Mouse (Mus musculus) liver, postnatal 0 days (tissue): Measurements from ENCODE around the gene Hoxd3. TPM values are rescaled to one million over a fixed set of nuclear protein-coding genes. Genes with fewer than 3 reads are reported as not detected.
A peak's percentile ranks its signal among the peaks of the same experiment; 100 is the strongest.

Experiments
- ATAC-seq: fragments of 200-750 bp; cut with Nextera tagmentation; 2 replicates; pipeline ENCODE4 v1.8.0; 2017; ENCODE audit warnings: mild to moderate bottlenecking, moderate library complexity
- DNase-seq: peaks from one replicate; pipeline ENCODE4 v3.0.0-alpha.2; 2016
- H3K27ac ChIP-seq: fragments of 300-500 bp; sonication (generic); 2 replicates; pipeline ENCODE4 v1.5.1; 2014; ENCODE audit warnings: antibody characterized with exemption, moderate library complexity, mild to moderate bottlenecking, low read depth
- H3K27me3 ChIP-seq: fragments of 300-500 bp; sonication (generic); 2 replicates; pipeline ENCODE4 v1.6.1; 2014; ENCODE audit warnings: low read length, control low read depth, mixed read lengths; ENCODE audit not compliant: insufficient read depth
- H3K36me3 ChIP-seq: fragments of 300-500 bp; sonication (generic); replicated peaks from 2 replicates; pipeline ENCODE4 v1.6.1; 2014; ENCODE audit warnings: mild to moderate bottlenecking, control low read depth, low read length, moderate library complexity, mixed read lengths; ENCODE audit not compliant: insufficient read depth
- H3K4me1 ChIP-seq: fragments of 300-500 bp; sonication (generic); 2 replicates; pipeline ENCODE4 v1.6.1; 2014; ENCODE audit warnings: antibody characterized with exemption, mild to moderate bottlenecking, control low read depth; ENCODE audit not compliant: insufficient read depth
- H3K4me2 ChIP-seq: fragments of 300-500 bp; sonication (generic); 2 replicates; pipeline ENCODE4 v1.6.1; 2014; ENCODE audit warnings: low read depth, mild to moderate bottlenecking, low read length, moderate library complexity, mixed read lengths
- H3K4me3 ChIP-seq: fragments of 300-500 bp; sonication (generic); 2 replicates; pipeline ENCODE4 v1.5.1; 2014; ENCODE audit warnings: low read depth, low read length
- H3K9ac ChIP-seq: fragments of 300-500 bp; sonication (generic); replicated peaks from 2 replicates; pipeline ENCODE4 v1.6.1; 2014; ENCODE audit warnings: mild to moderate bottlenecking, moderate library complexity
- H3K9me3 ChIP-seq: fragments of 300-500 bp; sonication (generic); 2 replicates; pipeline ENCODE4 v1.6.1; 2016; ENCODE audit warnings: mild to moderate bottlenecking, control low read depth, low read length, mixed read lengths
- CTCF ChIP-seq: sonication (generic); IDR thresholded peaks from 2 replicates; pipeline ENCODE4 v1.5.1; 2016; ENCODE audit warnings: antibody characterized with exemption, low read depth
- EP300 ChIP-seq: IDR thresholded peaks from 2 replicates; pipeline ENCODE4 v1.6.1; 2016; ENCODE audit warnings: antibody characterized with exemption, low read depth, mild to moderate bottlenecking
- WGBS: fragments of 180-500 bp; shearing (Covaris S2); extraction: QIAGEN DNeasy Blood & Tissue Kit; methylation state at CpG from one replicate; pipeline ENCODE4 v1.1.7; 2014; ENCODE audit not compliant: insufficient replicate concordance; 5-methylcytosine and 5-hydroxymethylcytosine counted together
- polyA plus RNA-seq: library from polyadenylated mRNA; unstranded; fragments of >200 nt; fragmentation: Nextera tagmentation; extraction: Ambion mirVana; gene quantifications from 2 replicates; pipeline ENCODE4 v1.2.1, GENCODE M21; 2015

Gene Hoxd3
- polyA plus RNA-seq, 1 experiment from 2014 or later, result not detected

GRCm38 (mm10) chr2:74700546-74701112 lies 11.1 kb upstream of the Hoxd3 start:
- Histone ChIP-seq H3K36me3 (no peaks in the 10 kb centered on the region), H3K4me2 (no peak overlapping the region), H3K27ac (no peak overlapping the region), H3K4me1 (peaks cover 16% of the 10 kb centered on the region), H3K27me3 (peaks cover 94% of the 10 kb centered on the region), H3K4me3 (no peak overlapping the region), H3K9ac (no peak overlapping the region), H3K9me3 (no peaks in the 10 kb centered on the region)
- ATAC-seq (no peak), DNase-seq (no peak)
- 12% methylated on average over 22 of the region's 22 CpGs for WGBS
- no peak for TF ChIP-seq EP300

GRCm38 (mm10) chr2:74701949-74702819 lies 9.5 kb upstream of the Hoxd3 start:
- WGBS, result 14% methylated on average over 17 of the region's 17 CpGs
- Histone ChIP-seq H3K4me2 (no peak overlapping the region), H3K4me1 (peaks cover 17% of the 10 kb centered on the region), H3K9me3 (no peaks in the 10 kb centered on the region), H3K36me3 (no peaks in the 10 kb centered on the region), H3K27ac (no peak overlapping the region), H3K4me3 (no peak overlapping the region), H3K27me3 (peaks cover 94% of the 10 kb centered on the region), H3K9ac (no peak overlapping the region)
- no peak for ATAC-seq
- TF ChIP-seq CTCF (peak; percentile 87), EP300 (no peak)
- DNase-seq, result peak; percentile 75

DNA sequence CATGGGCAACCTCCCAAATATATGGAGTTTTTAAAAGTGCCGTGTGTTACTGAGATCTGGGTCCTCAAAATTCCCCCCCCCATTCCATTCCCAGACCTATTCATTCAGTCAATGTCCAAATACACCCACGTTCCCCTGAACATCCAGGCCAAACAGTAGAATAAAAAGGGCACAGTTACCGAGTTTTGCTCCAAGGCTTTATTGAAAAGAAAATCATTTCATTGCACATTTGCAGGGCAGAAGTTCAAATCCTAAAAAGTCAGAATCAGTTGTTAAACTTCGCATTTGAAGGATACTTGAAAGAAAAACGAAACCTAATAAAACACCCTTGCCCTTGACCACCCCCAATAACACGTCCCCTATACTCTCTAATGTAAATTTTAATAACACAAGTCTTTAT lies 8.9 kb upstream of the Hoxd3 start:
- H3K27me3 ChIP-seq, result peaks cover 94% of the 10 kb centered on the region
- no peaks in the 10 kb centered on the region for H3K9me3 ChIP-seq
- no peak overlapping the region for H3K4me2 ChIP-seq
- no peak overlapping the region for H3K9ac ChIP-seq
- TF ChIP-seq EP300 (no peak), CTCF (no peak)
- DNase-seq (no peak), ATAC-seq (no peak)
- peaks cover 14% of the 10 kb centered on the region for H3K4me1 ChIP-seq
- 24% methylated on average over 6 of the region's 6 CpGs for WGBS
- H3K4me3 ChIP-seq, result no peak overlapping the region
- no peaks in the 10 kb centered on the region for H3K36me3 ChIP-seq
- H3K27ac ChIP-seq, result no peak overlapping the region

GRCm38 (mm10) chr2:74703317-74703716 lies 8.4 kb upstream of the Hoxd3 start:
- peaks cover 94% of the 10 kb centered on the region for H3K27me3 ChIP-seq
- 19% methylated on average over 10 of the region's 10 CpGs for WGBS
- H3K27ac ChIP-seq, result no peak overlapping the region
- H3K9me3 ChIP-seq, result no peaks in the 10 kb centered on the region
- H3K36me3 ChIP-seq, result no peaks in the 10 kb centered on the region
- ATAC-seq, result no peak
- H3K4me2 ChIP-seq, result no peak overlapping the region
- no peak overlapping the region for H3K9ac ChIP-seq
- TF ChIP-seq EP300, result no peak
- no peak for TF ChIP-seq CTCF
- DNase-seq, result no peak
- no peak overlapping the region for H3K4me3 ChIP-seq
- H3K4me1 ChIP-seq, result peaks cover 9% of the 10 kb centered on the region; the same call in 1 of the 2 replicates

DNA sequence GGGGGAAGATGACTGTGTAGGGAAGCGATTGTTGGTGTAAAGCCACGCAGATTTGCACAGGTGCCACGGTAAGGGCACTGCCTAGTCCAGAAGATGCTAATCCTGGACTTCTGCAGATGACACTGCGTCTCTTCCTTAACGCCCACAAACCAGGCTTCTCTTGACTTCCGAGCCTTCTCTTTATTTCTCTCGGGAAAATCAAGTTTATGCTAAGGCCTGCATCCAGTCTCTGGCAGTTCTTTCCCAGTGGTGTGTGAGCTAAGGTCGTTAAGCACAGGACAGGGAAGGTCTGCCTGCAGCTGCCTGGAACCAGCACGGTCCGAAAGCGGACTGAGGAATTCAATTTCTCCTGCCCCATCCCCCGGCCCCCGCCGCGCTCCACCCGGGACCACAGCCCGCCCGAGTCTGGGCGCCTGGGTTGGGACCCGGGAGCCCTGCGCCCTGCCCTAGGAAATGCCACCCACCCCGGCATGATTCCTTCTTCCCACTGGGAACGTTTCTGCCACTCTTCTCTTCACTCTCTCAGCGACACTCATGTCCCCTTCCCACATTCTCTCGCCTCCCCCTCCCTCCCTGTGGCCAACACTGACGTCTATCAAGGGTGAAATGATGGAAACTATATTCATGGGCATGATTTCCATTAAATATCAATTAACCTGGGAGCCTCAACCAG lies 7.9 kb upstream of the Hoxd3 start:
- Histone ChIP-seq H3K9me3 (no peaks in the 10 kb centered on the region), H3K9ac (no peak overlapping the region), H3K4me2 (no peak overlapping the region), H3K4me3 (no peak overlapping the region), H3K27ac (no peak overlapping the region), H3K4me1 (peaks cover 6% of the 10 kb centered on the region; the same call in 1 of the 2 replicates), H3K27me3 (peaks cover 94% of the 10 kb centered on the region), H3K36me3 (no peaks in the 10 kb centered on the region)
- DNase-seq (no peak), ATAC-seq (no peak)
- 6% methylated on average over 26 of the region's 26 CpGs for WGBS
- no peak for TF ChIP-seq EP300
- no peak for TF ChIP-seq CTCF

- WGBS, result 2% methylated on average over 37 of the region's 52 CpGs
- peak within 1 kb of the TSS; percentile 62 for H3K4me2 ChIP-seq
- H3K9ac ChIP-seq, result no peak within 1 kb of the TSS
- peaks cover 6% of the 10 kb centered on the region; the same call in 1 of the 2 replicates for H3K4me1 ChIP-seq
- TF ChIP-seq EP300 (no peak), CTCF (no peak)
- H3K36me3 ChIP-seq, result no peaks in the 10 kb centered on the region
- ATAC-seq, result no peak
- H3K27ac ChIP-seq, result no peak within 1 kb of the TSS
- peak within 1 kb of the TSS; percentile 37 for H3K4me3 ChIP-seq
- no peak for DNase-seq
- peaks cover 94% of the 10 kb centered on the region for H3K27me3 ChIP-seq
- H3K9me3 ChIP-seq, result no peaks in the 10 kb centered on the region
Measured at GRCm38 (mm10) chr2:74704393-74704998, 7.2 kb upstream of the Hoxd3 start, which contains the start of gene Hoxd8. Gene Hoxd8 (plus strand): TSS chr2:74704615.
